Mouse (Mus musculus) CD4-positive, CD25-positive, alpha-beta regulatory T cell, adult 4 months (primary cell): Measurements from ENCODE around the gene Arid1a. TPM values are rescaled to one million over a fixed set of nuclear protein-coding genes. Genes with fewer than 3 reads are reported as not detected.
"Not testable (repeated sequence)": the region's sequence is repeated elsewhere in the genome, so short reads cannot be mapped to it uniquely, and the experiment has no call there.

ENCODE experiments used
- ATAC-seq: one replicate; pipeline ENCODE4 v1.8.0; 2017
- polyA plus RNA-seq, 2 experiments: library from polyadenylated mRNA; unstranded; fragments of 100-300 nt; shearing (Covaris generic); gene quantifications; one replicate each; pipeline ENCODE4 v1.2.1; 2017

Gene Arid1a
- polyA plus RNA-seq, 2 experiments from 2014 or later: 74.4 to 76.7 TPM

- no peak for ATAC-seq
These were observed 105.1 kb downstream of the Arid1a start for GRCm38 (mm10) chr4:133651445-133651844.

- ATAC-seq: peak; percentile 97
These were observed 106.4 kb downstream of the Arid1a start, which contains the start of gene Zdhhc18 for GRCm38 (mm10) chr4:133649989-133650699. Gene Zdhhc18 (minus strand): TSS chr4:133650154.

- not testable (repeated sequence) for ATAC-seq
These were observed 107.1 kb downstream of the Arid1a start for GRCm38 (mm10) chr4:133649464-133649863.

GRCm38 (mm10) chr4:133645680-133646079 is 110.9 kb downstream of the Arid1a start:
- no peak for ATAC-seq

GRCm38 (mm10) chr4:133645195-133645594 is 111.4 kb downstream of the Arid1a start:
- no peak for ATAC-seq

GRCm38 (mm10) chr4:133634043-133634410 is 122.5 kb downstream of the Arid1a start:
- no peak for ATAC-seq

GRCm38 (mm10) chr4:133633332-133634042 is 123.1 kb downstream of the Arid1a start:
- ATAC-seq: peak; percentile 70

GRCm38 (mm10) chr4:133632483-133633327 is 123.9 kb downstream of the Arid1a start:
- peak; percentile 30 for ATAC-seq

- no peak for ATAC-seq
These were observed 124.7 kb downstream of the Arid1a start for GRCm38 (mm10) chr4:133631769-133632411.

GRCm38 (mm10) chr4:133631071-133631768 is 125.3 kb downstream of the Arid1a start:
- ATAC-seq: no peak

GRCm38 (mm10) chr4:133630326-133630920 is 126.1 kb downstream of the Arid1a start:
- ATAC-seq: no peak

- ATAC-seq: peak; percentile 50
These were observed 127.4 kb downstream of the Arid1a start for GRCm38 (mm10) chr4:133629191-133629590.

Other genes with a start within 250 kb of the Arid1a start
- under 1 TPM in 1 of 2 experiments, not detected in 1; 0.58 TPM for gene Kdf1, start 237.8 kb downstream of the Arid1a start, polyA plus RNA-seq
- gene Nudc, start 210.8 kb downstream of the Arid1a start, polyA plus RNA-seq: 10 to 100 TPM; 29.9 to 34.3 TPM
- gene Nr0b2, start 203.4 kb downstream of the Arid1a start, polyA plus RNA-seq: under 1 TPM in 1 of 2 experiments, not detected in 1; 0.28 TPM
- 1 to 10 TPM in 1 of 2 experiments, under 1 TPM in 1; 0.51 to 1.4 TPM for gene Gpatch3, start 182.0 kb downstream of the Arid1a start, polyA plus RNA-seq
- gene Gpn2, start 172.4 kb downstream of the Arid1a start, polyA plus RNA-seq: 1 to 10 TPM; 6.3 to 8.3 TPM
- gene Sfn, start 154.6 kb downstream of the Arid1a start, polyA plus RNA-seq: 10 to 100 TPM; 24.7 to 29.7 TPM
- 10 to 100 TPM; 20.2 to 22.3 TPM for gene Zdhhc18, start 106.6 kb downstream of the Arid1a start, polyA plus RNA-seq
- 10 to 100 TPM; 14.3 to 16.3 TPM for gene Pigv, start 84.1 kb downstream of the Arid1a start, polyA plus RNA-seq
- 100 to 1,000 TPM; 118 to 183 TPM for gene Rps6ka1, start 131.0 kb upstream of the Arid1a start, polyA plus RNA-seq
- 100 to 1,000 TPM; 379 to 453 TPM for gene Hmgn2, start 211.9 kb upstream of the Arid1a start, polyA plus RNA-seq
- 10 to 100 TPM; 23.5 to 24.3 TPM for gene Dhdds, start 244.1 kb upstream of the Arid1a start, polyA plus RNA-seq